Mouse (Mus musculus) heart, postnatal 10 days (tissue): ENCODE measurements at regions not wholly inside any gene's neighbourhood (a gene's known extent, or its start where the extent isn't known, plus 50 kb on each side); places are given as distances from the start of the nearest gene placed in this dataset.

Experiments used
- DNase-seq, 2 experiments: peaks; one replicate each; pipeline ENCODE4 v3.0.0; 2021
- intact Hi-C: fragments of 180-260 bp; cut with DNase I; formaldehyde crosslinking; loops from one replicate; pipeline ENCODE4 v1.15.1; 2025

DNA sequence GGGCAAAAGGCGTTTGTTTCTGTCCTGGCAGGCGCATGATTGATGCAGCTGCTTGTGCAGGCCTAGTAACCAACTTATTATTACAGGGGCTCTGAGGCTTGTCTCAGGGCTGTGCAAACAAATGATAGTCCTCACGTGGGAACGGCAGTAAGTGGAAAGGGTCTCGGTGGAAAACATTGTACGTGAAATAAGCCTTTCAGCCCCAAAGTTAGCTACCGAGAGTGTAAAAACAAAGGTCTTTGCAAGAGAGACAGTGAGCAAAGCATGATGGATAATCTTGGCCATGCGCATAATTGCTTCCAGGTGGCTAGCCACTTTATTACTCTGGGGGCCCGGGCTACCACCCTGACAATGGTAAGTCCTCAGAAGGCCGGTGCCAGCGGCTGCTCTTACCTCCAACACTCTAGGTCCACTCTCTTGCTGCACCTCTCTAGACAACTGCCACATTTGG is 315.3 kb upstream of the Prickle1 start:
- intact Hi-C loops: no loop called here
- no peak for DNase-seq

DNA sequence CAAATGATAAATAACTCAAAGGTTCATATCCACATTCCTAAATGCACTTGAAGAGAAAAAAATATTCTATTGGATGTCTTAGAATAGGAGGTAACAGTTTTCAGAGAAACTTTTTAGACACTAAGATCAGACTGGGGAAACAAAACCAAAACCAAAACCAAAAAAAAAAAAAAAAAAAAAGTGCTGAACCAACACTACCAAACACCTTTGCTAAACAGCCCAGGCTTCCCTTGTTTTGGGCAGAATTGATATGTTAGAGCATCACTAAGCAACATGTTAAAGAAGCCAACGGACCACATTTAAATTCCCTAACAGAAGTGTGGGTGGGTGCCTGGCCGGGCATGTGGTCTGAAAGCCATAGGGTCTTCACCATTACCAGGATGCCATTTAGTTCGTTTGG is 314.5 kb upstream of the Prickle1 start:
- intact Hi-C loops: no loop called here
- DNase-seq: no peak

DNA sequence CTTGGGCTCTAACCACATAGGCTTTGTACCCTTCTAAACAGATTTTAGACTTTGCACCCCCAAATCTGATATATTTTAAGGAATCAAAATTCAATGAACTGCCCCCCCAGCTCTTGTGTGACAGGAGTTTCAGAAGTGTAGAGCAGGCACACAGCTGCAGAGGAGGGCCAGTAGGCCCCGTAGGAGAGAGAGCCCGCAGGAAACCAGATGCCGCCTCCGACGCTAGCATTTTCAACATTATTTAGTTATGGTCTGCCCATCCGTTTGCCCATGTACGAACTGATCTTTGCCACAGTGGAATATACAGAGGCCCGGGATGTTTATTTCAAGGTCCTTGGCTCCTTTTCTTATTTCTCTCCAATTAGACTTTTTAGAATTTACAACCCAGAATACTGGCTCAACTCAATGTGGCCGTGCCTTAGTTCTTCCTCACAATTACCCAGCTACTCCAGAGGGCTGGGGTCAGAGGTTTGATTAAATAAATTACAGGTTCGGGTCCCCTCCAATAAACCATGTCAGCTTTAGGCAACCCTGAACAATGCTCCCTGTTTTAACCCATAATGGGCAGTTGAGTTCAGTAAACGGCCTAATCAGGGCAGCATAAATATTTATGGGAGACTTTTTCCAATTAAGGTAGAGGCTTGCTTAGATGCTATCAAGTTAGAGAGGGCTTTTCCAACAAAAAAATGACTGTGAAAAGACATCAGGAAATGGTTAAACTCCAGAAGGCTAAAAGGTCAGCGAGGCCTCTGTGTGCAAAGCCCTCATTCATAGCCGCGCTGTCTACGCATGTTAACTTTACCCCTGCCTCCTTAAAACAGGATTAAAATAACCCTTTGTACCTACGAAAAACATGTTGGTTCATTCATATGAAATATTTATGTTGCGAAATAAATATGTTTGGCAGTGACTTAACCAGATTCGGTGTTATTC is 308.2 kb upstream of the Prickle1 start:
- intact Hi-C loops: no loop called here
- DNase-seq: no peak

DNA sequence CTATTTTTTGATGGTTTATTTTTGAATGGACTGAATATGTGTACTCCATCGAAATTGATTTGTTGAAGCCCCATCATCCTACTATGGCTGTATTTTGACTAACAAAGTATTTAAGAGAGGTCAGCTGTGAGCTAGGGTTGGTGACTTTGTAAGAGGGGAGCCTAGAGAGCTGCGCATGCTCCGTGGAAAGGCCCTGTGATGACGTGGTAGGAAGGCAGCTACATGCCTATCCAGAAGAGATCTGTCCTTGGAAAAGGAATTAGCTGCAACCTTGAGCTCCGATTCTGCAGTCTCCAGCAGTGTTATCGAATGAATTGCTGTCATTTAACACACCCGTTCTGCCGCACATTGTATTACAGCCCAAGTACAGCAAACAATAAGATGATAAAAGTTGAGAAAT is 287.1 kb upstream of the Prickle1 start:
- DNase-seq: no peak
- intact Hi-C loops: no loop called here

DNA sequence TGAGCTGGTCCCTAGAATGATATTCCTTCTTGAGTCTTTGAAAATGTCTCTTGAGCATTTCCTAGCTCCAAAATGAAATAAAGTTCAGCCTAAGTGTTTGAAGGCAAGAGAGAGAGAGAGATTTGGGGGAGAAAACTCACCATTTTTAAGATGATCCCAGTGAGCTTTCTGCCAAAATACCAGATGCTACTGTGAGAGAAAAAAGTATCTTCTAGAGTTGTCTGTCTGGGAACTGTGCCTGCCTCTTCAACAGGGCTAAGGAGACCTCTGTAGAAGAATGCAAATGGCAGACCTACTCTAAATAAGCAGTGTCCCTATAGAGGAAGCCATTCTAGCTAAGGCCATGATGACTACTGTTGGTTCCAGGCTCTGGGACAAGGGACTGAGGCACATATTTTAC is 285.6 kb upstream of the Prickle1 start:
- no peak for DNase-seq
- intact Hi-C loops: no loop called here

DNA sequence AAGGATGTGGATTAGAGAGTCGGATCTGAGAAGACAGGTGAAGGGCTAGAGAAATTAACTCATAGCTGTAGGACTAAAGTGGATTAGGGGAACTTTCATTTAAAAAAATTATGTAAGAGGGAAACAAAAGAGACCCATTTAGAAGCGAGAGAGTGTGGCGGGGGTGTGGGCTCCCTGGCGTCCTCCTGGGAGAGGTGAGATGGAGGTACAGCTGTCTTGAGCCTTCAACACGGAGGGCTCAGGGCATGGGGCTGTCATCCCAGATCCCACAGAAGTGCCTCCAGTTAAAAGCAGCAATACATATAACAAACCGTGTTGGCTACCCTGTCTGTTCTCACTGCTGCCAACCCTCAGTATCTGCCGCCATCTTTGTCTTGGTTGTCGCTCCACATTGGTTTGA is 284.6 kb upstream of the Prickle1 start:
- no peak for DNase-seq
- intact Hi-C loops: no loop called here

DNA sequence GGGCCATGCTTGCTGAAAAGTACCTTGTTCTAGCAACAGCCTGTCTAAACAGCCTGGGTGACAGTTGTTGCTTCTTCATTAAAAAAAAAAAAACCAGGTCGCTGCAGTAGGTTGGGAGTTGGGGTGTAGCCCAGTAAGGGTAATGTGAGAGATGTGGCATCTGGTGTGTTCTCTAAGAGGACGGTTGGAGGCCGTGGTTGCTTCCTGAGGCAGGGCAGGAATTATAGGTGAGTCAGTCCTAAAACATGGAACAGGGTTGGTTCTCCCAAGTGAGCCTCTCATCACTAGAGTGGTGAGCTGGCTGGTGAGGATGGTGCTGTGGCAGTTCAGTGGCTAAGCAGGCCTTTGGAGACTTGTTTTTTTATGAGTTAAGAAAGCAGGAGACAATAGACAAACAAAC is 283.3 kb upstream of the Prickle1 start:
- no peak for DNase-seq
- intact Hi-C loops: no loop called here

DNA sequence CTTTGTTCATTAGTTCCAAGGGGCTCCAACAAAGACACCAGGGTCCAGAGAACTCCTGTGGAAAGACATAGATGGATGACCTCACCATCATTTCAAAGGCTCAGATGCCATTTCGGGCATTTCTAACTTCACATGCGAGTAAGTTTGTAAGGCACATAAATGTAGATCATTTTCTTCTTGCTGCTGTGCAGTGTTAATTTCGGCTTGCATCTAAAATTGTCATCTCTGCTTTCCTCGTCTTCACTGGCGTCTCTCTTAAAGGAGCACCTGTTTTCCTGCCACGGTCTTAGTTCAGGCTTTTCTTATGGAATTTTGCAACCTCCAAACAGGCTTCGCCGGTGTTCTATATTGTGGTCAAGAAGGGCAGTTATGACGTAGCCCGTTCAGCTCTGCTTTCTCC is 280.6 kb upstream of the Prickle1 start:
- intact Hi-C loops: no loop called here

DNA sequence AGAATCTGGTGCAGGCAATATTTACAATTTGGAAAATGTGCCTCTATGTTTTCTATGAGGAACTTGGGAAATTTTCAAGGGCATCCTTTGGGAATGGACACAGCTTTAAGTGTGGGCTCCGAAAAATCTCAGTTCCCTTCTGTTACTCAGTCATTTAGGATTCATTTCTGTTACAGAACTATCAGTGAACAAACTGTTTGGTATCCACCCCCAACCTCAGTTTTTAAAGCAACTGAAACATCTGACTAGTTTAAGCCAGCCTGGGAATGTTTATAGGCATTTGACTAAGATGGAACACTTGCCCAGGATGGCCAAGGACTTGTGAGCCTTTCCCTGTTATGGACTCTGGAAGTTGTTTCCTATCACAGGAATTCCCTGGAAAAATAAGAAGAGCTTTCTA is 280.0 kb upstream of the Prickle1 start:
- intact Hi-C loops: no loop called here

More for the DNA sequence above, 280.6 kb upstream of the Prickle1 start:
- DNase-seq: no peak

DNA sequence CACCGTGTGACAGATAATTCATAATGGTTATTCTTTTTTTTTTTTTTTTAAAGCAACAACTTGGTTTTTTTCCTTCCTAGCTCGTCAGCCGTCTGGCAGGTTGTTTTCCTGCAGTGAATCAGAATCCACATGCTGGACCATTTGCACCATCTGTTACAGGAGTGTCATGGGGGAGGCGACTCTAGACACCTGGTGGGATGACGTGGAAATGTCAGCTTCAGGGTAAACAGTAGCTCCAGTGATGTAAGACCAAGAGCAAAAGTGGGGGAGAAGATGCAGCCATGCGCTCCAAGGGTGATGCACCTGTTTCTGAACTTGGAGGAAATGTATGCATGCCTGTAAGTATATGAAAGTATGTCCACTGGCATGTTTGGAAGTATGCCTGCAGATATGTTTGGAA is 278.5 kb upstream of the Prickle1 start:
- DNase-seq: no peak
- intact Hi-C loops: no loop called here

More for the DNA sequence above, 280.0 kb upstream of the Prickle1 start:
- DNase-seq: no peak

DNA sequence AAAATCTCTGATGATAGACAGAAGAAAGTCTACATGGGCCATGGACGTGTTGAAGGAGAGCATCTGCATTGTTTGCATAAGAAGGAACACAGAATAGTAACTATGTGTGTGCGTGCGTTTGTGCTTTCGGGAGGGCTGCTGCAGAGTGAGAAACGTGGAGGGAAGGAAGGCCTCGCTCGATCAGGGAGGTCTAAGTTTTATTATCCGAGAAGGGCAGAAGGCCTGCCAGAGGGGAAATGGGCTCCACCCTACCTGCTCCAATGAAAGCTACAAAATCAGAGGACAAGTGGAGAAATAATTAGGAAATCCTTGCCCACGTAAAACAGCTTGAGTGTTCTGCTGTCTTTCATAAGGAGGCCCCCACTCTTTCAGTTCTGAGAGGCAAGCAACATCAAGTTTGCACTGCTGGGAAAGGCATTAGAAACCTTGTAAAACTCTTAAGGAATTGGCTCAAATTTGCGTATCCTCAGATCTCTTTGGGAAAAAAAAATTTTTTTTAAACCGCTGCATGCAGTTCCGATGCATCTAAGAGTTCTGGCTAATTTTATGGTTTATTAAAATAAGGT is 261.7 kb upstream of the Prickle1 start:
- no peak for DNase-seq
- intact Hi-C loops: no loop called here

DNA sequence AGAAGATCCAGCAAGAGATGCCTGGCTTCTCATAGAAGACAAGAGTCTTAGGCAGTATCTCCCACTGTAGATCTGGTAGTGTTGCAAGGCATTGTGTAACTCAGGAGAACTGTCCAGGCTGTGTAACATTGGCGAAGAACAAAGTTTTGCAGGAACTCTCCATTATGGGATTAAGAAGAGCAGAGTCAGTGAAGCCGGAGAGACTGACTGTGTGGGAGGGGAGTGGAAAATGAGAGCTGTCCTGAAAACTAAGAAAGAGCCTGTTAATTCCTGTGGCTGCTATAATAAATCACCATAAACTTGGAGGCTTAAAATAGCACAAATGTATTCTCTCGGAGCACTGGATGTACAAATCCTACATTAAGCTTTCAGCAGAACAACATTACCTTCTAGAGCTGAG is 257.5 kb upstream of the Prickle1 start:
- intact Hi-C loops: no loop called here
- no peak for DNase-seq

DNA sequence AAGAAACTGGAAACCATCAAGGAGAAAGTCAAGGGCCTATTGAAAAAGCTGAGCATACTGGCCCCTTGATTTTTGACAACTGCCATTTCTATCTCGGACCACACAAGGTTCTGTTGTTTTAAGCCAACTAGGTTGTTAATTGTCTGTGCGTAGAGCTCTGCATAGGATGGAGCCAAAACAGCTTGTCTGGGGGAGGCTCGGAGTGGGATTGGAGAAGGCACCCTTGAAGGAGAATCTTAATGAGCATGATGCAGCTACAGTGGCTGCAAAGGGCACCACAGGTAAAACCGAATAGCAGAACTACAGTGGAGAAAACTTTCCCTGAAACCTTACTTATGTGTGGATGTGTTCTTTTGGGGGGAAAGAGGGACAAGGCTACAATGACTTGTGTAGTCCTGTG is 256.4 kb upstream of the Prickle1 start:
- intact Hi-C loops: no loop called here
- DNase-seq: no peak

DNA sequence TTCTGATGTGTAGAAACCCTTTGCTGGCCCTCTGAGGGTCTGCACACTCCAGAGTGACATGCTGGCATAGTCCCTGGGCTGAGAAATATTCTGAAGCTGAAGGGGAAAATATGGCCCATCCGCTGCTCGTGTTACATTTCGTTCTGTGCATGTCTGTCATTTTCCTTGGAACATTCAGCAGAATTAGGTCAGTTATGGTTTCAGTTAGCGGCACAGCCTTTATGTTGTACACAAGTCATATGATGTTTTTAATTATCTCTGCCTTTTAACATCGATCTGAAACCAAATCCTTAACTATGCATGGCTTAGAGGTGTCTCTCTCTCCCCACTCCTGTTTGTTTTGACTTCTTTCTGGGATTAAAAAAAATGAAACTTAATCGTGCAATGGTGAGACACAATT is 254.7 kb upstream of the Prickle1 start:
- DNase-seq: no peak
- intact Hi-C loops: no loop called here

DNA sequence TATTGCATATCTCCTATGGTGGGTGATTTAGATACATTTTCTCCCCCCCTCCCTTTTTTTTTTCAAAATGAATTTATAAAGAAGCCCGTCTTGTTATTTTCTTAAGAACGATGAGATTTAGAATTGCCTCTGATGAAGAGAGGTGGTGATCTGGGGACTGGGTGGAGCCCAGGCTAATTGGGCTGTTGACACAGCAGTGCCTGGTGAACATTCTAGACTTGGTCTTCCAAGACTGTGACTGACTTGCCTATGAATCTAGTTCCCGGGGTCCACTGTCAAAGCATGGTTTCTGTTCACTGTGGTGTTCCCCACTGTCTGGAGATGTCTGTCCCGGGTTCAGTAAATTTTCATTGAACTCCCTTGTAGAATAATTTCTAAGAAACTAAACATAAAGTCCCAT is 253.1 kb upstream of the Prickle1 start:
- DNase-seq: no peak
- intact Hi-C loops: no loop called here

DNA sequence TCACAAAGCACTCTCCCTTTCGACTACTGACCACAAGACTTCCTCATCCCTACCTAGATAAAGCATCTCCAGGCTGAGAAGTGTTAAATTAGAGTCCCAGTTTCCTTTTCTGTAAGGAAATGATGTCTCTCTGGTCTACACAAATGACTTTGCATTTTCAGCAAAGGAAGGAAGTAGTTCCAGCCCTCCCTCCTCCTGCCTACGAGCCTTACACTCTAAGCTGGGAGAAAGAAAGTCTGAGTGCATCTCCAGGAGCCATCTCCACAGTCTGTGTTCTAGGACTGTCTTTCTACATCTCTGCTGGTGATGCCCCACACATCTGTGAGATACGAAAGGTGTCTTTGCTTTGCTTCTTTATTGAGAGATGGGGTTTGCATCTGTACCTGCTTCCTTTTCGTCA is 251.1 kb upstream of the Prickle1 start:
- intact Hi-C loops: no loop called here
- no peak for DNase-seq

DNA sequence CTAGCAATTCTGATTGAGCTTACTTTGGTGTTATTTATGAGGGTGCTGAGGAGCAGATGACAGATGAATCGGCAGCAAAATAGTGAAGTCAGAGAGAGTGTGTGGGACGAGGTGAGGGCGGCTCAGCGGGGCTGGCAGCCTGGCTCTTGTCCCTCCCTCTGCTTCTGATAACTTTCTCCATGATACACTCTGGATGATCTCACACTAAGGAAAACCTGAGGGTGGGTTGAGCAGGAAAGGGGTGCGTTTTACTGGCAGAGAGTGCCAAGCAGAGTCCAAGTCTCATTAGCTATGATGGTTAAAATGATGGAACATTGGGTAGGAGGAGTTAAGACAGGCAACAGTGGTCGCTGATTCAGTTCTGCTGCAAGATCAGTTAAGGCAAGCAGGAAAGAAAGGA is 250.1 kb upstream of the Prickle1 start:
- DNase-seq: no peak
- intact Hi-C loops: no loop called here

DNA sequence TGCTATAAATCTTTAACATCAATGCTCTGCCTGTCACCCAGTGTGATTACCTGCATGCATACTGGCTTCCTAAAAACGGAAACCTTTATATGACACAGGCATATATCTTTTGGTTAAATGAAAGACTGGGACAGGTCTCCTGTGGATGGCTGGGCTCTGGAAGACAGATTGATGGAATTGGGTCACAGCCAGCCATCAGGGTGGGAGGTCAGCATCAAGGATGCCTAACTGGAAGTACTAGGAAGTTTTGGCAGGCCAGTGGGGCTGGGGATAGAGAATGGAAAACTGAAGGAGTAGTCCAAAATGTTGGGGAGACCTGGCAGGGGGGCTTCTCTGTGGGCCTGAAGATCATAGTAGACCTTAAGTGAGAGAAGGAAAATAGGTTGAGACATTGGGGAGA is 237.3 kb upstream of the Prickle1 start:
- no peak for DNase-seq
- intact Hi-C loops: no loop called here

DNA sequence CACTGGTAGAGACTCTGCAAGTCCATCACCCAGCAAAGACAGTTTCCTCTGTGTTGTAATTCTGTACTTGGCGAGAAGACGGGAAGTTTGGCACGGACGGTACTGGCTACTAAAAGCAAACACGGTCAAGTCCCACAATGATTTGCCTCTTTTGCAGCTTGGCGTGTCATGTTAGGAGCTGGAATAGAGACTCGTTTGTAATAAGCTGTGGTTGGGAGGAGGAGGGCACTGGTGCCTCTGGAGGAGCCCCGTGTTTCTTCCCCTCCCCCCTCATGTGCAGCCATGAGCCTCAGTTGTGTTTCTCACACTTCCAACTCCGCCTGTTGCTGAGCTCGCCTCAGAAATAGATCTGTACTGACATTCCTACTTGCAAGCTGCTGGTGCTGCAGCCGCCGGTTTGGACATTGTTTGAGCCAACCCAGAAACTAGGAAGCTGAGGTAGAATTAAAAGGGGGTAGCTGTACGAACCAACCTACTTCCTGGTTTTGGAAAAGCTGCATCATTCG is 236.8 kb upstream of the Prickle1 start:
- intact Hi-C loops: no loop called here
- DNase-seq: peak; percentile 34 to 61

DNA sequence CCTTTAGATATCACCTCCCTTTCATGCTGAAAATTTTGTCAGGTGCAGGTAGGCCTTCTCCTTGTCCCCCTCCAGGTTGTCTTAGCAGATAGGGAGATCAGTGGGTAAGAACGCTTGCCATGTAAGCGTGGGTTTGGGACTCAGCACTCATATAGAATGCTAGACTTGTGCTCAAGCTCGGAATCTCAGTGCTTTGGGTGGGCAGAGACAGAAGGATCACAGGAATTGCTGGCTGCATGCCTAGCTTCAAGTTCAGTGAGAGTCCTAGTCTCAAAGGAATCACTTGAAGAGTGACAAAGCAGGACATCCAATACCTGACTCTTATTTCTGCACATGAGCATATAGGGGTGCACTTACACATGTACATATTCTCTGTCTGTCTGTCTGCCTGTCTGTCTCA is 235.5 kb upstream of the Prickle1 start:
- DNase-seq: no peak
- intact Hi-C loops: no loop called here

DNA sequence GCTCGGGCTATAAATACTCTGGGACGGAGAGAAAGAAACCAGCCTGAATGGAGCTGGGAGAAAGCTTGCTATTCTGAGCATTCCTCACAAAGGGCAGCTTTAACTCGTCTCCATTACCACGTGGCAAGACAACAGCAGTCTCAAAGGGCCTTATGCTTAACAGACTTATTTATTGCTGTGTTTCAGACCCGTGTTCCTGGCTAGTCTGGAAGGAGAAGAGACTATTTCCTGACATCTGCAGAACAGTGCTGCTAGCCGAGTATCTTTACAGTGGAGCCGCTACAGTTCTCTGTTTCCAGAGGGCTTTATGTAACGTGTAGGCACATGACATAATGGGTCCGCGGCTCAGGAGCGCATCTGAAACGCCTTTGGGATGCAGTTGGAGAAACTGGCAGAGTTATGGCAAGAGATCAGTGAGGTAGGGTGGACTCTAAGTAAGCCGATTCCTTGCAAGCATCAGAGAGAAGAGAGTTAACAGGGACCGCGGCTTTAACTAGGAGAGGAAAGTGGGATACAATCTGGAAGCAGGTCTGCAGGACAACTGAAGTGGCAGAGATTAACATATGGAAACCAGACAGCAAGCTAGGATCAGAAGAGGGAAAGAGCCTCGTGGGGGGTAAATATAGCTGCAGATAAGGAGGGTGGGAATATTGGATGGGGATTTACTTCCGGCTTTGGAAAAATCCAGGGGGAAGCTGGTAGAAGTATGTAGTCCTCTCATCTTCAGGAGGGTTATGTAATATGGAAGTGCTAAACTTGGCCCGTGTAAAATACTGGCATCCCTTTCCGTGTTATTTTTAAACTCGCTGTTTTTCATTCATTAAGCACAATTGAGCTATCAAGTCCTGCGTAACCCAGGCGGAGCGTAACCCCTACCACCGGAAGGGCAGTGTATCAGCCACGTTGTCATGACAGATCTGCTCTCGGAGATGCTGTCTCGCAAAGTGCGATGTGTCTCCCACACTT is 229.3 kb upstream of the Prickle1 start:
- DNase-seq: peak; percentile 39 to 49
- intact Hi-C loops: loop anchor here (5.0 to 10.0 kb wide), 2 partner anchors 233 to 380 kb away; no protein-coding TSS in a partner anchor
